Mouse (Mus musculus): ENCODE results near the gene Nbdy. TPM values are rescaled to one million over a fixed set of nuclear protein-coding genes. Genes with fewer than 3 reads are reported as not detected.

The Nbdy gene
- total RNA-seq (2023; ENCODE audit: inconsistent age) = 5.9 to 10.5 TPM (median 7.8 TPM) in 4 replicates

DNA sequence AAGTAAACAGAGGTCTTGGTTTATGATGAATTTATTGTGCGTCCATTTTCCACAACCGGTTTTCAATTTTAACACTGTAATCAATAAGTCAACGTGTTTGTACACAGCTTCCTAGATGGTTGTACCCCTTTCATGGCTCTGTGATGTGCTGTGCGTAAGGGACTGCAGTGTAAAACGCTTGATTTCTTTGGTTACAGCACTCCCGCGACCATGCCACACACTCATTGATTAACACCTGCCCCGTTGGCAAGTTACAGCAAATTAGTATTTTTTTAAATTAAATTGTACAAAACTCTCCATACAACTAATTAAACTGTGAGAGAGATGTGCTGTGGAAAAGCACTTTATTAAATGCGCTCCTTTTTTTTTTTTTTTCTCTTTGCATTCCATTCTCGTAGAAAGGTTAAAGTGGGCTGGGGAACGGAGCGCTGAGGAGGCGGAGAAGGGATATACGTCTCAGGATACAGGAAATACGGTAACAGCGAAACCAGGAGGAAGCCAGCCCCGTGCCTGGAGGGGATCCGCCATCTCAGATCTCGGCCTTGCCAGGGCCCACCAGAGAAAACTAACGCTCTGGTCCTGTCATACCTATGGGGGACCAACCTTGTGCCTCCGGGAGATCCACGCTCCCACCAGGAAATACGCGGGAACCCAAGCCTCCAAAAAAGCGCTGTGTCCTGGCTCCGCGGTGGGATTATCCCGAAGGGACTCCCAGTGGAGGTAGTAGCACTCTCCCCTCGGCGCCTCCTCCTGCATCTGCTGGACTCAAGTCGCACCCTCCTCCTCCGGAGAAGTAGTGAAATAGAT, at the start of gene Nbdy:
TSS of gene Nbdy (plus strand) at position 481 of the 807 bp plus-strand sequence.

DNA sequence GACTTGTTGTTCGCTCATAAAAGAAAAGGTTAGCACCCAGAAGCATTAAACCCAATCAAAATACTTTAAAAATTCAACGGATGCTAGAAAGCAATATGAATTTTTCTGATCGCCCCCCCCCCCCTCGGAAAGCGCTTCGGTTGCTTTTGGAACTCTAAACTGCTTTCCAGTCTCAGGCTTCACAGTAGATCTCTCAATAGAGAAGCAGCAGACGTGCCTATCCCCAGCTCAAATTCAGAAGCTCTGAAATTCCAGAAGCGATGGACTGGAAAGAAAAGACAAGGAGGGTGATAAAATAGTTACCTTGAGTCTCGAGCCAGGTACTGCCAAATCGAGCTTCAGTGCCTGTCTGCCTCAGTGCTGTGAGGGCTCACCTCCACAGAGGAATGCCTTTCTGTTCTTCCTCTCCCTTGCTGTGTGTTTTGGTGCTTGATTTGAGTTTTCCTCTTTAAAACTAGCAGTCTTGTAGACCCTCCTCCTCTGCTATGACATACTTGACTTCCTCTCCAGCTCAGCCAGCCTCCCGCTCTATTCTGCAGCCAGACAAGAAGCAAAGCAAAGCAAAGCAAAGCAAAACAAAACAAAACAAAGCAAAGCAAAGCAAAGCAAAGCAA, 27.5 kb upstream of the Nbdy start, which contains the start of gene Kctd12b:
TSS of gene Kctd12b (minus strand) at position 610 of the 614 bp plus-strand sequence.

Other genes starting within 250 kb of the Nbdy start
- gene Ubqln2, start 225.4 kb upstream of the Nbdy start, total RNA-seq (2023; ENCODE audit: inconsistent age) = 46.0 to 53.1 TPM (median 51.4 TPM) in 4 replicates
- not detected in 4 replicates for gene Cypt3, start 165.0 kb upstream of the Nbdy start, total RNA-seq (2023; ENCODE audit: inconsistent age)
- gene Kctd12b, start 27.2 kb upstream of the Nbdy start, total RNA-seq (2023; ENCODE audit: inconsistent age) = 0.10 to 0.48 TPM (median 0.42 TPM) in 4 replicates
- 0.39 to 1.4 TPM (median 0.54 TPM) in 4 replicates for gene Spin2c, start 108.6 kb downstream of the Nbdy start, total RNA-seq (2023; ENCODE audit: inconsistent age)

Measured in B cell, adult (primary cell).